Mouse (Mus musculus) left cerebral cortex, adult 11 months (tissue): ENCODE measurements at regions not wholly inside any gene's neighbourhood (a gene's known extent, or its start where the extent isn't known, plus 50 kb on each side); places are given as distances from the start of the nearest gene placed in this dataset.

Experiments
- DNase-seq: peaks from one replicate; pipeline ENCODE4 v3.0.0; 2022; ENCODE audit warnings: low spot score

- no peak for DNase-seq
Measured at GRCm38 (mm10) chr3:52929827-52930605, 87.0 kb downstream of the Cog6 start.

- DNase-seq: no peak
Measured at GRCm38 (mm10) chr3:52927361-52927841, 89.6 kb downstream of the Cog6 start.

DNA sequence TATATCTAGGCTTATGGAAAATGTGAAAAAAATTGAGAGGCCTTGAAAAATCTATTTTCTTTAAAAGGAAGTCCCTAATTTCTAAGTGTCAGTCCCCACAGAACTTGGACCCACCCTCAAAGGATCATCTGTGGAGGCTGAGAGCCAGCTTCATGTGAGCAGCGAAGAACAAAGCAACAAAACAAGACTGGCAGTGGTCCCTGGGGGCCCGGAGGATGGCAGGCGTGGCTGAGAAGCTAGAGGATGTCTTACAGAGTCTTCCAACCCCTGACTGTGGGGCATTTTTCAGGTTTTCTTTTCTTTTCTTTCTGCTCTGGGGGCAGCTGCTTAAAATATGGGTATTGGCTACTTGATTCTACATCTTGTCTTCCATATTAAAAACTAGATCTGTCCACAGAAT, 90.5 kb downstream of the Cog6 start:
- DNase-seq: no peak

- no peak for DNase-seq
Measured at GRCm38 (mm10) chr3:52925223-52925622, 91.8 kb downstream of the Cog6 start.

- no peak for DNase-seq
Measured at GRCm38 (mm10) chr3:52924631-52925030, 92.4 kb downstream of the Cog6 start.

- DNase-seq: no peak
Measured at GRCm38 (mm10) chr3:52923824-52924559, 93.0 kb downstream of the Cog6 start.

DNA sequence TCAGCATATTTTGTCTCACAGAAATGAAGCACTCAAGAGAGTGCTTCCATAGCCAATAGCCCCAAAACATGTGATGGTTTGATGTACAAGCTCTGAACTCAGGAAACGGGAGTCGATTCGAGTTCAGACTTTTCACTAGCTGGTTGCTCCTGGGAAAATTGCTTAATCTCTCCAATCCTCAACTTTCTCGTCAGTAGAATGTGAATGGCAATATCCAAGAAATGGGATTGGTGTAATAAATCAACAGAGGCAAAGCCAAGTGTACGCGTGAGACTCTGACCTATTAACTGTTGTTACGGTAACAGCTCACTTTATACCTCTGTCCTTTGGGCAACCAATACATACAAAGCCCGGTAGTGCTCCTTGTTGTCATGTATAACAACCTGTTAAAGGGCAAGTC, 94.6 kb downstream of the Cog6 start:
- DNase-seq: no peak

- no peak for DNase-seq
Measured at GRCm38 (mm10) chr3:52906823-52907564, 110.0 kb downstream of the Cog6 start.

GRCm38 (mm10) chr3:52904028-52904427, 113.0 kb downstream of the Cog6 start:
- no peak for DNase-seq

DNA sequence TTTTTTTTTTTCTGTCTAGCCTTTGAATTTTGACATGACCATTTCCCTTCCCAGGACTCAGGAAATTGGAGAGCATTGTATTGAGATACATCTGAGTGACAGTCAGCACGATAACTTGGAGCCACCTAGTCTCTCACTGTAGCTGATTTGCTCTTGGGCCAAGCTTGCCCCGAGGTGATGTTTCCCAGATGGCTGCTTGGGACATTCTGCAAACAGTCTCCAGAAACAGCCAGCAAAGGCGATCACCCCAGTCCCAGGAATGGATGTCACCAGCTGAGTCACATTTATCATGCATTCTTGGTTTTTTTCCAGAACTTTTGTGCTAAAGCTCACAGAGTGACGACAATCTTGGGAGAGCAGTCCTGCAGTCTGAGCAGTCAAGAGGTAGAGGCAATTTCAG, 119.4 kb downstream of the Cog6 start:
- no peak for DNase-seq

DNA sequence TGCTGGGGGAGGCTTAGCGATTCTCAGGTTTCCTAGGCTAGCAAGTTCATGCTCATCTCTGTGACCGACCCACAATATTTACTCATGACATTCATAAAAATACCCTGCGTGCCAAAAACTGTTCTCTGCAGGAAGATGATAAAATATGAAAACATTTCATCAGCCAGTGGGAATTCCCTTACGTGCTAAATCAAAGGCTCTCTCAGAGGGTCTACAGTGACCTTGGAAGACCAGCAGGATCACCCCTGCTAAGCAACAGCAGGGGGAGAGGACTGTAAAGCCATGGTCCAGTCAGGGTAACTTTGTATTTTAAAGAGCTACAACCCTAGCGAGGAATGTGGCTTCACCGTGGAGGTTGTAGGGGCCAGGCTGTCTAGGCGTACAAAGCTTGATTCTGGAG, 120.6 kb downstream of the Cog6 start:
- DNase-seq: no peak

DNA sequence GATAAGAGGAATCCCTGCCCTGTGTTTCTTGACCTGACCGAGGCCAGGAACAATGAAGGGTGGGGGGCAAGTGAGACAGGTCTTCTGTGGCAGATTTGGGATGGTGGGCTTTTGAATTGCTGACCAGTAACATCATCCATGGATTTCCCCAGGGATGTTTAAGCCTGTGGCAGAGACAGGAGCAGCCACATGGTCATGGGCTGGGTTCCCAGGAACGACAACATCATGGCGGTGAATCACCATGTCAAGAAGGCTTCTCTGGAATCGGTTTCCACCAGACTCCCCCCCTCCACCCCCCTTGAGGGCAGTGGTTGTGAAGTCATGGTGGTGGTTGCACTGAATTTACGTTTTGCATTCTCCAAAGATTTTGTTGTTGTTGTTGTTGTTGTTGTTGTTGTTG, 121.3 kb downstream of the Cog6 start:
- no peak for DNase-seq

DNA sequence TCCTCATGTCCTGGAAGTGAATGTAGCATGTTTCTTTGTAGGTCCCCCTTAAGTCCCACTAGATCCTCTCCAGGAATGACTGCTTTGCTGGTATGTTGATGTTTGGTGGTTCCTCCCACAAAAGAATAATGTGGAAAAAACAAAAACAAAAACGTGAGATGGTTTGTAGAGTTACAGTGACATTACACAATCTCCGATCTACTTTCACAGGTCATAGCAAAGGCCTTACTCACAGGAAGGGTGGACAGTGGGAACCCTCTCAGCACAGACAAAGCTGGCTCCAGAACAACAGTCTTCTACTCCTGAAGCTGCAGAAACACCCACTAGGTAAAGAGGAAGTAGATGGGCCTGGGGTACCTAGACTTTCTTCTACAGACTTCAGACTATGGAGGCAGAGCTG, 122.2 kb downstream of the Cog6 start:
- DNase-seq: no peak

GRCm38 (mm10) chr3:52889156-52889715, 127.8 kb downstream of the Cog6 start:
- DNase-seq: no peak

- DNase-seq: no peak
Measured at GRCm38 (mm10) chr3:52881981-52882380, 135.1 kb downstream of the Cog6 start.

DNA sequence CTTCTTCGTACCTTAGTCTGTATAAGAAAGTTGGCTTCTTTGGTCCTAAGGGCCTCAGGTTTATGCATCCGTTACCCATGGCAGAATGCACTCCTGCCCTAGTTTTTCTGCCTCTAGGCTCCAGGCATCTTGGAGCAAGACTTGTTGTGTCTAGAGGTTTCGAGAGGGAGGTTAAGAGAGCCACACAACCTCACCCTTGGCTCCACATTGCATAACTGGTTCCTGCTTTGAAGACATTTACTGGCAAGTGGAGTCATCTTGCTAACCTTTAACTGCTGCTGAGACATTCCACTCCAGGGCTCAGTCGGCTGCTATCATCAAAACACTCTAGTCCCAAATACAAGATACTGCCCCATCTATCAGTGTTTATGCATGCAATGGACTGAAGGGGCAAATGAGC, 135.9 kb downstream of the Cog6 start:
- no peak for DNase-seq

- no peak for DNase-seq
Measured at GRCm38 (mm10) chr3:52879700-52880099, 137.3 kb downstream of the Cog6 start.

GRCm38 (mm10) chr3:52878334-52878733, 138.7 kb downstream of the Cog6 start:
- DNase-seq: no peak

GRCm38 (mm10) chr3:52872260-52872659, 144.8 kb downstream of the Cog6 start:
- DNase-seq: no peak

DNA sequence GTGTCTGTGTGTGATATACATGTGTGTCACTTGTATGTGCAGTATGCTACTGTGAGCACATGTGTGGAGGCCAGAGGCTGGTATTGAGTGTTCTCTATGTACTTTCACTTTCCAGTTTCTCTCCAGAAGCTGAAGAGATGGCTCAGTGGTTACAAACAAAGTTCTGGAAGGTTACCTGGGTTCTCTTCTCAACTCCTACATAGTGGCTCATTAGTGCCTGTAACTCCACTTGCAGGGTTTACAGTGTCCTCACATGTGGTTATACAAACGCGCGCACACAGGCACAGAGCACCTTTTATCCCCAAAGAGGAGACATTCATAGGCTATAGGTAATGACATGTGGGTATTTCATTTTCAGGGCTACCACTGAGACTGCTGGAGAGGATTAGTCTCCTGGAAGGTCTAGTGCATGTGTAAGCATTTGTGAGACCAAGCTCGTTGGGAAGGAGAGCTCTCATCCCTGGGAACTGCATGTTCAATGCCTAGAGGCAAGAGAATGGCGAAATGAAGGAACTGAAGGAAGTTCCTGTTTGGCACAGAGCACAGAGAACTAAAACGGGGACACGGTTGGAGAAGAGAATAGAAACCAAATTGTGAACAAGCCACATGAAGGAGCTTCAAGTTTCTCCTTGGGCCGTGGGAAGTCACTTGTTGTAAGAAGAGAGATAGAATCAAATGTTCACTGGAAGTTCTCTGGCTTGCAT, 153.7 kb downstream of the Cog6 start:
- no peak for DNase-seq

- no peak for DNase-seq
Measured at GRCm38 (mm10) chr3:52862026-52862425, 155.0 kb downstream of the Cog6 start.

DNA sequence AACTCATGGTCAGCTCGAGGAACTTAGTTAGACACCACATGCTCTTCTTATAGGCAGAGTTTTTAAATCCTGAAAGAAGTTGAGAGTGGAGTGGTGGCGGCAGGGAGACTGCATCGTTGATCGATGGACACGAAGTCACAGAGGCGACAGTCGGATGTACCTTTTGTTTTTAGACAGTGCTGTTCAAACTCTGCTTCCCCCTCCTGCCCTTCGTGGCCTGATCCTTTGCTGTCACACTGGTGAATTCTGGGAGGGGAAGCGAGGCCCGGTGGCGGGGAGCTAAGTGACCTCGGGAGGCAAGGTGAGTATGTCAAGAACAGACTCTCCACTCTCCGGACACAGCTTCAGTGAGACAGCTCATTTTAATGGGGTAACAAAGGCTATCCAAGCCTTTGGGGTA, 155.5 kb downstream of the Cog6 start:
- DNase-seq: no peak
